Mouse (Mus musculus) liver, adult 2 months (tissue): ENCODE data around the gene Runx1.

Experiments used
- CTCF ChIP-seq: fragments of 200-500 bp; IDR thresholded peaks from 2 replicates; pipeline ENCODE4 v1.5.1; 2011; ENCODE audit warnings: low read depth, low read length, control low read depth
- POLR2A ChIP-seq: fragments of 200-500 bp; IDR thresholded peaks from 2 replicates; pipeline ENCODE4 v1.6.1; 2011; ENCODE audit warnings: low read length, control low read depth; ENCODE audit not compliant: insufficient read depth; ENCODE audit errors: extremely low read depth

- TF ChIP-seq POLR2A (no peak), CTCF (no peak)
These were observed 131.3 kb downstream of the Runx1 start for GRCm38 (mm10) chr16:92694496-92695106.
